Mouse (Mus musculus) heart, adult 11 months (tissue): ENCODE measurements around the gene Adk.
A peak's percentile ranks its signal among the peaks of the same experiment; 100 is the strongest.

Experiments
- DNase-seq: peaks from one replicate; pipeline ENCODE4 v3.0.0; 2022

Gene Adk

DNA sequence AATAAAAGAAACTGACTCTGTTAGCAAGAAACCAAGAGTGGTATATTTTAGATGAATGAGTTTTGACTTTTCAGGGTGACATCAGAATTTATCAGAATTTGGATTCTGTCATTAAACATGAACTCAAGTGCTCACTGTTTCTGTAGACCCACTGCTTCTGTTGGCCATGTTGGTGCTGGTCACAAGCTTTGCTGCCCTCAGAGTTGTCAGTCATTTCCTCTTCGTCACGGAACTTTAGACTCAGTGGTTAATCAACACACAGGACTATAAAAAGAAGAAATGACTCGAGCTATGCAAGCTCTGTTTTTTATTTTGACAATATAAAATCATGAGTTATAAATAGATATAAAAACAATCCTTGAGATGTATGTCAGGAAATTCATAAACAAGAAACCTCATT lies 228.1 kb downstream of the Adk start:
- DNase-seq, result no peak

DNA sequence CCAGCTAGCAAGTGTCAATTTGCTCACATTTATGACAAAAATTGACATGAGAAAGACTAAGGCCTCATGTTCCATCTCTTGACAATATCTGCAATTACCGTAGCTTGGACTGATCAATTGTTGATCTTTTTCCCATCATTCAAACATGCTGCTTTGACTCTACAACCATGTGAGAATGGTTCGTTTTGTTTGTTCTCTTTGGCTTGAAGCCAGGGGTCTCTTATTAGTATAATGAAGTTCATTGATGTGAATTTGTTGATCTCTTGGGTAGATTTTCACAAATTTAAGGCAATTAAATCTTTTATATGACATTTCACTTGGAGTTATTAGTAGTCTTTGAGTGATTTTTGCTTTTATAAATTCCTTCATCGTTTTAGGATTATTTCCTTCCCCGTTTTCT lies 229.1 kb downstream of the Adk start:
- no peak for DNase-seq

DNA sequence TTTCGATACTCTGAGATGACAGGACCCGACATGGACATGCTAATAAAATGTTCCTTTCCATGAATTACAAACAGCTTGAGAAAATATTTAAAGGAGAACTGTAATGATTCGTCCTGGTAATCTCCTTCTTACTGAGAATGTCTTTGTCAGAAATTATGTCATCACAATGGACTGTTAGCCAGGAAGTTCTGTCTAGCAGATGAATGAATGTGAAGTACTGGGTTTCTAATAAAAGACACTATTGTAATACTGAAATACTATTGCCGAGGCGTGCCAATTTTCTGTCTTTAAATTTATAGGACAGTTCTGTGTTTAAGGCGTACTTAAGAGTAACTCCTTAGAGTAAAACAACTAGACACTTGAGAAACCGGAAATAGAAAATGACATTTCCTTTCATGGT lies 231.7 kb downstream of the Adk start:
- DNase-seq, result no peak

- no peak for DNase-seq
These were observed 232.5 kb downstream of the Adk start for GRCm38 (mm10) chr14:21284847-21285246.

- DNase-seq, result peak; percentile 45
These were observed 233.9 kb downstream of the Adk start for GRCm38 (mm10) chr14:21286274-21286673.

DNA sequence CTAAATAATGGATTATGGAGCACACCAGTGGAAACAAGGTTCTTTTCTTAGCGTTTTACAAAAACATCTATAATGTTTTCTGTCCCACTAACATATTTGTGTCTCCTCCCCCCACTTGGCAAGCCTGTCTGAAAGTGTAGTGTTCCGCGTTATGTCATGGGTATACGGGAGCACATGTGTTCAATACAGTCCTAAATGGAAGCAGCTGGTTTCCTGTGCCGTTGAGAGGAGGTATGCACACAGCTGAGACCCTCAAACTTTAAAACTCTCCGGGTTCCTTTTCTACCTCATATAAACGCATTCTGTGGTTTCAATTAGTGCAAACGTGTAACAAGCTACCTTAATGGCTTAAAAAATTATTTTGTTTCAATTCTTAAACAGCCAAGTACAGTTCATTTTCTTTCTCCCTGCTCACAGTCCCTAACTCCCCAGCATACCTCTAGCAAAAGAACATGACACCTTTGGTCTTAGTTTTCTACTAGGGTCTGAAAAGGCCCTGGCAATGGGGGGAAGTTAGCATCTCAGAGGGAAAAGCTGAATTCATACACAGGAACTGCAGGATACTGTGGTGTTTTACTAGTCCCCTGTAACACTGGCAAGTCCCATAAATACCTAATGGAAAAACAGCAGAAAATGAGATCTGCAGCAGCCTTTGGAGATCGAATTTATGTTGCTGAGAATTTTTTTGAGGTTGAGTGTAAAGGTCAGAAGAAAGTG lies 235.5 kb downstream of the Adk start:
- no peak for DNase-seq

DNA sequence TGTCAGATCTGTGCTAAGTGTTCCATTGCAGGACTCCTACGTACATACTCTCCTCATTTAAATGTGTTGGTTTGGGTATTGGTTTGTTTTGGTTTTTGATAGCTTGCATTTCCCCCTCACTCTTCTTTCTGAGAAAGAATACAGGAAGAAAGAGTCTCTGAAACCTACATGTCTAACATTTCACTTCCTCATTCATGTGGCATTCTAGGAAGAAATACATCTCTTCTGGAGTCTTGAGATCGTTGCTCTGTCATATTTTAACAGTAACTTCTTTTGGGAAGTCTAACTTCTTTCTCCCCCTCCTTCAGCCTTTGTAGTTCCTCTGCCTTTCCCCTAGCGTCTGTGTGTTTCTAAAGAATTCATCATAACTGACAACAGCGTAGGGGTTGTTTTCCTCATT lies 247.4 kb downstream of the Adk start:
- no peak for DNase-seq

DNA sequence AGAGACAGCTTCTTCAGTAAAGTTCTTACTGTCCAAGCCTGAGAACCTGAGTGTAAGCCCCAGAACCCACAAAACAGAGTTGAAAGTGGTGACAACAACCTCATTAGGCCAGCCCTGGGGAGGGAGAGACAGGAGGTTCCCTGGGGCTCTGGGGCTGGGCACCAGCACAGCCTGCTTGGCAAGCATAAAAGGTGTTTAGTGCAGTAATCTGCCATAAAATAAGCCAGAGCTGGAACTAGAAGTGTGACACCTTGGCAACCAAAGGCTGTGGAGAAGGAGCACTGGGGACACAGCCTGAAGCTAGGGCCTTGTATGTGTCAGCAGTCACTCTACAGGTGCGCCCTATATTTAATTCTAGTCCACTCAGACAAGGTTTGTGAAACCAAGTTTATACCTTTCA lies 252.4 kb downstream of the Adk start:
- no peak for DNase-seq

DNA sequence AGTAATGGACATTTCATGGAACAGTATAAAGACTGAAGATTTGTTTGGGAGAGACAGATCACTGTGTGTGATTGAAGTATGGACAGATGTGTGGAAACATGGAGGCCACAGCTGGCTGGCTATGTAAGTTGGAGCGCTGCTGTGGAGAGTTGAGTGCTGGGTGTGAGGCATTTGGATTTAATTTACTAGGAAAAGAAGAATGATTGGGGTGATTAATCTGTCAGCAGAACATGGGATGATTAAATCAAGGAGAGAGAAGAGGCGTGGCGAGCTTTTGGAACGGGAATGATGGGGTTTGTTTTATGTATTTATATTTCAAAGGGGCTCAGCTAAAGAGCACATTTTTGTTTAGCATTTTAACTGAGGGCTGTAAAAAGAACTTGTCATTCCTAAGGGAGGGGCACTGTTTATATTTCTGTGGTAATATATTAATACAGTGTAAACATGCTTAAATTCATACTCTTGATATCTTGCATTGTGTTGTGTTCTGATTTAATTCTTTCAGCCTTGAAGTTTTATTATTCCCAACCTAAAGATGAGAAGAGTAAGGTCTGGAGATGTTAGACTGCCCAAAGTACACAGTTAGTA lies 256.1 kb downstream of the Adk start:
- no peak for DNase-seq

- DNase-seq, result no peak
These were observed 258.2 kb downstream of the Adk start for GRCm38 (mm10) chr14:21310530-21310929.

- no peak for DNase-seq
These were observed 261.4 kb downstream of the Adk start for GRCm38 (mm10) chr14:21313561-21314342.

DNA sequence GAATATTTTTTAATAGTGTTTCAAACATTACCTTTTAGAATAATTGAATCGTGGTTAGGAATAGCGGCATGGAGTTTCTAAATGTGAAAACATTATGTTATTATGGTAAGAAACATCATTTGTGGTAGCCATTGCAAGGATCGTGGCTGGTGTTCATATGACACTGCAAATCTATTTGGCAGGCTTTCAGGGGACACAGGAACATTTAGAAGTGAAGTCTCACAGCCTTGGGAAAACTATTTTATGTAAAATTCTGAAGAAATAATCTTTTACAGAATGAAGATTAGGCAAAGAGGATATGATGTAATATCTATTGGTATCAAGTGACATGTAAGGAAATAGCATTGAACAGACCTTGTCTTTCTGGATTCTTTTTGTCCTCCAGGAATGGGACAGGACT lies 262.1 kb downstream of the Adk start:
- DNase-seq, result no peak

GRCm38 (mm10) chr14:21334826-21335225 lies 282.5 kb downstream of the Adk start:
- no peak for DNase-seq

DNA sequence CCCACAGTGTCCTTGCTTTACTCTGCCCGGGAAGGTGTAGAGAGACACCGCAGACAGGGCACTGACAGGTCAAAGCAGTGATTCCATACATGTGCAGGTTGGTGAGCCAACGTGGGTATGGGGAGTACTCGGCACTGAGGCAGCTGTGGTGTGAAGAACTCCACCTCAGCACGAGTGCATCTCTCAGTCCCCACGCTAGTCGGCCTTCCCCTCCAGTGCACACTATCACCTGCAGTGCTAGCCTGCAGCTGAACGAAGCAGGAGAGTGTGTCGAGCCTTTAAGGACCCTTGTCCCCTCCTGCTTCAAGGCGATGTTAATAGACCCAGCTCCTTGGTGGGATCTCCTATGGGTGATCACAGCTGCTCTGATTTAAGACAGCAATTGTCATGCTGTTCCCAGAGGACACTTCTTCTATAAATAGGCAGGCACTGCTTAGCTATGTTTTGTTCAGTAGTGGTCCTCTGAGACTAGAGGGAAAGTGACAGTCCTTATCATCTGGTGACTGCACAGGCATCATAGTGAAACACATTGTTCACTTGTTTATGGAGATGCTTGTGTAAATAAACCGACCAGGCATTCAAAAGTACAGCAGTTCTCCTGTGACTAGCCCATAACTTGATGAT lies 283.4 kb downstream of the Adk start:
- DNase-seq, result peak; percentile 84

- no peak for DNase-seq
These were observed 285.6 kb downstream of the Adk start for GRCm38 (mm10) chr14:21337948-21338347.

DNA sequence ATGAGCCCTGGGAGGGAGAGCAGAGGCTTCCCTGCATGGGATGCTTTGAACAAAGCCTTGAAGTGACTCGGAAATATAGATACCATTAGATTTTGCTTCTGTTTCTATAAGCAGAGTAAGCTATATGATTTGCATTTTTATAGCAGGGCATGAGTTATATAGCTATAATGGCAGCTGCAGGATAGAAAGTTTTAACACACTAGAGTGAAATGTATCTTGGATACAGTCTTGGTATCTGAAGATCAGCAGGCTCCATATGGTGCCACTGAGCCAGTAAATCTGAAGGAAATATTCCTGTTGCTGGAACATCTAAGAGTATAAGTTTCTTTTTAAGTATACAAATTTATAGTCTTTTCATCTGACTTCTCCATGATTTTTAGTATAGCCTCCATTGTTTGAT lies 288.8 kb downstream of the Adk start:
- no peak for DNase-seq

- no peak for DNase-seq
These were observed 290.6 kb downstream of the Adk start for GRCm38 (mm10) chr14:21342984-21343383.

DNA sequence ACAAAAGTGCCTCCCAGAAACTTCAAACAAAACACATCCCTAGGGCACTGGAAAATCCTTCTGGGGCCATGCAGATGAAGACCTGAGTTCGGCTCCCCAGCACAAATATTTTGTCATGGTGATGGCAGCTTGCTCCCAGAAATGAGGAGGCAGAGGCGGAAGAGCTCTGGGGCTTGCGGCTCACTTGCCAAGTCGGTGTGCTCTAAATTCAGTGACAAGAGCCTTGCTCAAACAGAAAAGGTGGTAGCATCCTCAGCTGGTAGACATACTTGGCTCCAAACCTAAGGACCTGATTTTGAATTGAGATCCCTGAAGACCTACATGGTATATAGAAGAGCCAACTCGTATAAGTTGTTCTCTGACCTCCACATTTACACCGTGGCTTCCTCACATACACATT lies 292.5 kb downstream of the Adk start:
- no peak for DNase-seq

DNA sequence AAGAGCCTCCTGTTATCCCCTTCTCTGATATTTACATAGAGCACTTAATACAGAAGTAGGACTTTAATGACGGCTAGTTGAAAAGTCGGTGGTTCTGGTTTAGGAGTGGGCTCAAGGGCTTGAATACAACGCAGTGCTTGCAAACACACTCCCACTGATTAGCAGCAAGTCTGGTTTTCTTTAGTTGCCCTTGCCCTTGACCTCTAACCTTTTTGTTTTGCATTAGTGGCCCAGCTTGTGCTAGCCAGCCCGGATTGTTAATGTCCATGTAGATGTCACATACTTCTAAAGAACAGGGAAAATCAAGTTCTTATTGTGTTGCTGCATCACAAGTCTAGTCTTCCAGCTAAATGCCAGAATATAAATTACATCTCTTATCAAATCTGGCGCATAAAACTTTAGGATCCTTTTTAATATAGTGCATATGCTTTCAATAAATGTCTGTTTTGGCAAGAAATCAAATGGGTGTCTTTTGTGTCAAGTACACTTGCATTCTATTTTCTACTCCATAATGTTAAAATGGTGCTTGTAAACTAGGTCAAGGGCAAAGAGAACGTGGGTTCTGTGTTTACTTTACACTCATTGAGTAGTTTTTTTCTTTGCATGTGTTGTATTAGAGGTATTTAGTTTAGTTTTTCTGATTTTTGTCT lies 296.4 kb downstream of the Adk start:
- no peak for DNase-seq

DNA sequence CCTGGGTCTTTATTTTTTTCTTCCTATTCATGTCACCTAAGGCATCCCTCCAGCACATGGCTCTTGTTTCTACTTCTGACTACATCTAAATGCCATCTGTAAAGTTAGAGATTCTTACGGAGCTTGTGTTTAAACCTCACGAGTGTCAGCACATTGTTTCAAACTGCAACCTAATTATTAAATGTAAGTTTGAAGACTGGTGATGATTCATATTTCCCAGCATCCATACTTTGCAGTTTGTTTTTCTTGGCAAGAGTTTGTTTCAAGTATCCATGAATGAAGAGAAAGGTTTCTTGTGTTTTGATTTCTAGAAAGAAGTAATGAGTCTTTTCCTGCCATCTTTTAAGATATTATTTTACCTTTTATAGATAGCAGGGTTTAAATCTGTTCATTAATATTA lies 299.3 kb downstream of the Adk start:
- DNase-seq, result no peak

GRCm38 (mm10) chr14:21356286-21356685 lies 303.9 kb downstream of the Adk start:
- DNase-seq, result no peak

DNA sequence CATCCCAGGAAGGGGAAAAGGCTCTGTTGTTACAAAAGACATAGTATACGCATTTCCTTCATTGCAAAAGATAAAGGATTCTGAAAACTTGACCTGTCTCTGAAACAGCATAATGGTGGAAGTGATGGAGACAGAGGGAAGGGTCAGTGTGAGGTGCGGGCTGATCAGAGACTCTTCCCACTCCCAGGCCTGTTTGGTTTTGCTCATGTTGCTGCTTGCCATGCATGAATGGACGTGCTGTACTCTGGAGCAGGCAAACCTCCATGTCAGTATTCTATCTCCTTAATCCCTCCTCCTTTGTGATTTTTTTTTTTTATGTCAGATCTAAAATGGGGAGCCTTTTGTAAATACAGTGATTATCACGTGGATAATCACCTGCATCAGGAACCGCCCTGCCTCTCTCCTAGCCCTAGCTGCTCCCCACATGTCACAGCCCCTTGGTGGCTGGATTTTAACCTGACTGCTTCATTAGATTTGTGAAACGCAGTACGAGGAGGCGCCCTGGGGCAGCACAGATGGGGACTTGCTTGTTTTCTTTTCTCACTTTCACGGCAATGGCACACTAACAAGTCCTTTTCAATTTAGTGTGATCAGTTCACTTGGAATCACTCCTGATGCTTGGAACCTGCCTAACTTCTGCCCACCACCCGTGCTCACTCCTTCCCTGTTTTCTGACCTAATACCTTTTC lies 307.0 kb downstream of the Adk start:
- no peak for DNase-seq
